Mouse (Mus musculus) heart, adult 2 months (tissue): ENCODE measurements around the gene Vezt.

Experiments used
- CTCF ChIP-seq: fragments of 200-600 bp; IDR thresholded peaks from 2 replicates; pipeline ENCODE4 v1.8.1; 2022; ENCODE audit warnings: antibody characterized with exemption, mild to moderate bottlenecking, moderate library complexity
- EP300 ChIP-seq: fragments of 200-500 bp; IDR thresholded peaks from 2 replicates; pipeline ENCODE4 v1.6.1; 2011; ENCODE audit warnings: low read depth, low read length, control low read depth; ENCODE audit not compliant: insufficient read depth
- POLR2A ChIP-seq: fragments of 200-500 bp; IDR thresholded peaks from 2 replicates; pipeline ENCODE4 v1.6.1; 2011; ENCODE audit warnings: mild to moderate bottlenecking, low read depth, low read length, control low read depth; ENCODE audit not compliant: insufficient read depth

DNA sequence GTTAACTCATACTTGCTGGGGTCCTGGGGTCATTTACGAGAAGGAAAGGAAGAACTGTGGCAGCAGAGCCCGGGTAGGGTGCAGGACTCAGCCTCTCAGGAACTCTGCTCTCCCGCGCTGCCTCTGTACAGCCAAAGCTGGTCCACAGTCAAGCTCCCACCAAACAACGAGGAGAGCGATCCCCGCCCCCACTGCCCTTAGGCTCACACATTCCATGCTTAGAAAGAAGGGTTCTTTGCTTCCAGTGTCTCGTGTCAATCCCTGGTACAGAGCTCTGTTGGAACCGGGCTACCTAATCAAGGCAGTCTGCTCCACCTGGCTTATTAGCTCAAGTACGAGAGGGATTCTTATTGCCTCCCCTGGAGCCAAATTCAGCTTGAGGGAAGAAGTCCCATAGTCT is 128.2 kb downstream of the Vezt start:
- TF ChIP-seq CTCF (no peak), POLR2A (no peak), EP300 (no peak)
